Mouse (Mus musculus) spleen, postnatal 14 days (tissue): ENCODE measurements around the gene Fibp.
A peak's percentile ranks its signal among the peaks of the same experiment; 100 is the strongest.

ENCODE experiments used
- DNase-seq, 2 experiments: peaks; one replicate each; pipeline ENCODE4 v3.0.0; 2021 to 2022; ENCODE audit warnings: low spot score in 2 of 2

The Fibp gene

GRCm38 (mm10) chr19:5463791-5464562 lies 3.6 kb downstream of the Fibp start:
- peak in 1 of 2 experiments; percentile 50 for DNase-seq

- DNase-seq, result no peak
Observed at GRCm38 (mm10) chr19:5465037-5465436, 4.6 kb downstream of the Fibp start.

GRCm38 (mm10) chr19:5466916-5467500 lies 6.6 kb downstream of the Fibp start:
- DNase-seq, result no peak

GRCm38 (mm10) chr19:5468374-5468773 lies 8.0 kb downstream of the Fibp start, which contains the start of gene Ctsw:
Ctsw (minus strand) TSS chr19:5468507.
- DNase-seq, result no peak

GRCm38 (mm10) chr19:5471846-5472245 lies 11.4 kb downstream of the Fibp start:
- no peak for DNase-seq

- DNase-seq, result no peak
Observed at GRCm38 (mm10) chr19:5472857-5473256, 12.4 kb downstream of the Fibp start.

GRCm38 (mm10) chr19:5473720-5474119 lies 13.3 kb downstream of the Fibp start, which contains the start of gene Efemp2:
Efemp2 (plus strand) TSS chr19:5473954.
- DNase-seq, result no peak

- no peak for DNase-seq
Observed at GRCm38 (mm10) chr19:5474281-5475068, 14.1 kb downstream of the Fibp start.

GRCm38 (mm10) chr19:5475069-5475714 lies 14.8 kb downstream of the Fibp start:
- DNase-seq, result no peak

- no peak for DNase-seq
Observed at GRCm38 (mm10) chr19:5477004-5477667, 16.7 kb downstream of the Fibp start.

GRCm38 (mm10) chr19:5477668-5478300 lies 17.4 kb downstream of the Fibp start:
- DNase-seq, result no peak

- no peak for DNase-seq
Observed at GRCm38 (mm10) chr19:5480016-5480415, 19.6 kb downstream of the Fibp start.

- no peak for DNase-seq
Observed at GRCm38 (mm10) chr19:5481398-5481797, 21.0 kb downstream of the Fibp start.

- no peak for DNase-seq
Observed at GRCm38 (mm10) chr19:5483386-5484359, 23.3 kb downstream of the Fibp start.

GRCm38 (mm10) chr19:5484496-5484895 lies 24.1 kb downstream of the Fibp start:
- no peak for DNase-seq

GRCm38 (mm10) chr19:5485371-5485770 lies 25.0 kb downstream of the Fibp start:
- no peak for DNase-seq

GRCm38 (mm10) chr19:5485821-5486220 lies 25.4 kb downstream of the Fibp start:
- no peak for DNase-seq

- no peak for DNase-seq
Observed at GRCm38 (mm10) chr19:5486286-5486685, 25.9 kb downstream of the Fibp start.

- DNase-seq, result no peak
Observed at GRCm38 (mm10) chr19:5486771-5487170, 26.4 kb downstream of the Fibp start.
